Mouse (Mus musculus): ENCODE results near the gene Atp2b2. TPM values are rescaled to one million over a fixed set of nuclear protein-coding genes. Genes with fewer than 3 reads are reported as not detected.
A peak's percentile ranks its signal among the peaks of the same experiment; 100 is the strongest.

Atp2b2 gene
- polyA plus RNA-seq, 1 experiment from 2014 or later = 0.12 TPM

DNA sequence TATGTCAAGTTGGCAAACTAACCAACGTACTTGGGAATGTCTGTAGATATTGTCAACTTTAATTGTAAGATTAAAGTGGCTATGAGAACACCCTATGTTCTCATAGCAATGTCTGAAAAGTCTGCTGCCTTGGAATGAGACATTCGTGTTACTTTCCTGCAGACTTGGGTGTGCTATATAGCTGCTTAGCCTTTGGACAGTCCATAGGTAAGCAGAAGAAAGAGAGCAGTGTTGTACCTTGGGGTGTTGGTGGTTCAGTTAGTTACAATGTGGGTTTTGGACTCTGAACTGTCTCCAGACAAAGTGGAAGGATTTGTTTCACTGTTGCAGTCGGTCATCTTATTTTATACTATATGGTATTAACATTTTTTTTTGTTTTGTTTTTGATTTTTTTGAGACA, 329.7 kb downstream of the Atp2b2 start:
- no peak overlapping the region for H3K27ac ChIP-seq
- no peak for DNase-seq (ENCODE audit: low spot score)
- H3K4me3 ChIP-seq (replicated peaks; ENCODE audit: low read depth, low read length) = no peak overlapping the region
- 93% methylated on average over 3 of the region's 3 CpGs for WGBS
- TF ChIP-seq CTCF (IDR thresholded peaks at IDR 0.05; ENCODE audit: low read depth) = no peak
- H3K9ac ChIP-seq (ENCODE audit: low read depth, low read length) = no peak overlapping the region
- no peak overlapping the region for H3K4me2 ChIP-seq (ENCODE audit: low read length)
- H3K27me3 ChIP-seq (ENCODE audit: insufficient read depth, low read length) = no peaks in the 10 kb centered on the region
- peaks cover 69% of the 10 kb centered on the region for H3K36me3 ChIP-seq (ENCODE audit: insufficient read depth, low read length)
- H3K4me1 ChIP-seq (replicated peaks; ENCODE audit: insufficient read depth, low read length) = no peaks in the 10 kb centered on the region
- ATAC-seq (replicated peaks; ENCODE audit: low FRiP score, low read depth) = no peak
- H3K9me3 ChIP-seq (replicated peaks; ENCODE audit: low read length) = no peaks in the 10 kb centered on the region

DNA sequence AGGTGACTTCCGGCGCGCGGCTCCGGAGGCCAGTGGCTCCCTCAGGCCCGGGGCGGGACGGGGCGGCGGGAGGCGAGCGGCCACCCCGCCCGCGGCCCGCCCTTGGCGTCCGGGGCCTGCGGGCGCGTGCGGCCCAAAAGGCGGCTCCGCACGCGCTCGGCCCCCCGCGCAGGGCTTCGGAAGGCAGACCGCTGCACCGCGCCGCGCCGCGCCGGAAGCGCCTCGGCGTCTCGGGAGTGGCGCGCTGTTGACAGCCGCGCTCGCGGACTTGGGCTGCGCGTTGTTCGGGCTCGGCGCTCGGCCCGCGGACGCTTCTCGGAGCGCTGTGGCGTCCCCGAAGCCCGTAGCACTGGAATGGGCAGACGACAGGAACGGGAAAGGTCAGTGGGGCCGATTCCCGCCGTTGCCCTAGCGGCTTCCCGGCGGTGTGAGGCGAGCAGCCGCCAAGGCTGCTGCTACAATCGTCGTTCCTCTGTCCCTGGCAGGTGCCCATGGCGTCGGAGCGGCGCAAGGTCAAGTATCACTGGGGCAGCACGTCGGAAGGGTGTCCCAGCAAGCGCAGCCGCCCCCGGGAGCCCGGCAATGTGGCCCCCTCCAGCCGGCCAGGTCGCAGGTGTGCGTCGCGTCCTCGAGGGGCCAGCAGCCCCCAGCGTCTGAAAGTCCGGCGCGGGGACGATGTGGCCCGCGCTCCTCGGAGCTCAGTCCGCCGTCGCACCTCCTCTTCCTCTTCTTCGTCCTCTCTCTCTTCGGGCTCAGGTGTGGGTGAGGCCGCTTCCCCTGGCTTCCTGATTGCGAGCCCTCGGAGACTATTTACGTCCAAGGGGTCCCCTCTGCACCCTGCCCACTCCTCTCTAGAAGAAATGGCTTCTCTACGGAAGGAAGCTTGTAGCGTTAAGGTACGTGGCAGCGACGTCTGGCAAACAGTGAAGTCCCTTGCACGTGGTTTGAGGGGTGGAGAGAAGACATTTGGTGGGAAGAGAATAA, 344.9 kb downstream of the Atp2b2 start:
- H3K27ac ChIP-seq = peak overlapping the region; percentile 93
- H3K9ac ChIP-seq (ENCODE audit: low read depth, low read length) = peak overlapping the region; percentile 86
- ATAC-seq (replicated peaks; ENCODE audit: low FRiP score, low read depth) (peak; percentile 55), DNase-seq (ENCODE audit: low spot score) (peak; percentile 36)
- peak overlapping the region; percentile 88 for H3K4me3 ChIP-seq (replicated peaks; ENCODE audit: low read depth, low read length)
- peak overlapping the region; percentile 98 for H3K4me2 ChIP-seq (ENCODE audit: low read length)
- no peak for TF ChIP-seq CTCF (IDR thresholded peaks at IDR 0.05; ENCODE audit: low read depth)
- H3K36me3 ChIP-seq (ENCODE audit: insufficient read depth, low read length) = peaks cover 10% of the 10 kb centered on the region; the same call in 1 of the 2 replicates
- H3K9me3 ChIP-seq (replicated peaks; ENCODE audit: low read length) = no peaks in the 10 kb centered on the region
- H3K4me1 ChIP-seq (replicated peaks; ENCODE audit: insufficient read depth, low read length) = peaks cover 16% of the 10 kb centered on the region
- no peaks in the 10 kb centered on the region for H3K27me3 ChIP-seq (ENCODE audit: insufficient read depth, low read length)
- under 1% methylated on average over 80 of the region's 113 CpGs for WGBS

DNA sequence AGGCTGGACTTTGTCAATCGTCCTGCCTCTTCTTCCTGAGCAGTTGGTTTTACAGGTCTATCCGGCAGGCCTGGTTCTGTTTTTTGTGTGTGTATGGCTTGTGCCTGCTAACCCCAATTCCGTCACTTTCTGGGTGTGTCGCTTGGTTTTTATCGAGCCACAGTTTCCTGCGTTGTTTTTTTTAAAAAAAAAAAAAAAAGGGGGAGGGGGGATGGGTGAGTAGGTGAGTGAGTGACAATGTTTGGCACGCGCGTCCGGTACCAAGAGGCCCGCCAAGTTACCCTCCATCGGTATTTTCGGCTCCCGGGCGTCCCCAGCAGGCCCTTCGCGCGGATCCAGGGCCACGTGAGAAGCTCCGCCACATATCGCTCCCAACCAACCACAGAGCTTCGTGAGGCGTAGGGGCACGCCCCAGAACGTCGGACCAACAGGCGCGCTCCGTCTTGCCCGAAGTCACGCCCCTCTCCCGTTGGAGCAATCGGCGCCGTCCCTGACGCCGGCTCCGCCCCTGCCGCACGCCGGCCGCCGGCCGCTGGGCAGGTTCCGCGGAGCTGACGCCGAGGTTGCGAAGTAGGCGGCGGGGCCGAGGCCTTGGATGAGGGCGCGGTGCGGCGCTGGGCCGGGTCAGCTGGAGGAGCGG, 345.7 kb downstream of the Atp2b2 start, which contains the start of gene Tatdn2:
Gene Tatdn2 (plus strand): TSS at position 469 of the 640 bp plus-strand sequence.
- peak within 1 kb of the TSS; percentile 98 for H3K4me2 ChIP-seq (ENCODE audit: low read length)
- DNase-seq (ENCODE audit: low spot score) = peak; percentile 99

DNA sequence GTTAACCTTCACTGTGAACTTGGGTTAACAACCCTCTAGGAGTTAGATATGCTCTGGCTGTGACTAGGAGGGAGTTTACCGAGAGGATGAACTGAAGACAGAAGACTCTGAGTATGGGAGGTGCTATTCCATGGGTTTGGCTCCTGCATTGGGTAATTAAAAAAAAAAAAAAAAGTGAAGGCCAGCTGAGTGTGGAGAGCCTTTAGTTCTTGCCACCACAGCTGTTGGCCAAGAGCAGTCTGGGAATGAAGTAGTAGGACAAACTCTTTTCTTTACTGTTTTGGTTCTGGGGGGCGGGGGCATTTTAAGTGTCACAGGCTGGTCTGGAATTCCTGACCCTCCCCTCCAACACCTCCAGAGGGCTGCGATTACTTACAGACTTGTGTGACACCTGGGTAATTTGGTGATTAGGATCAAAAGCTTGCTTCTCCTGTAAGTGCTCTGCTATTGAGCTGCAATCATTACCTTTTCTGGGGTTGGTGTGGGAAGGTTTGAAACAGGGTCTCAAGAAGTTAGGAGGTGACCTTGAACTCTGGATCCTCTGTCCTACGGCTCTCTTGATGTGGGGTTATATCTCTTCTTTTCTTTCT, 346.6 kb downstream of the Atp2b2 start:
- Histone ChIP-seq H3K27me3 (ENCODE audit: insufficient read depth, low read length) (no peaks in the 10 kb centered on the region), H3K36me3 (ENCODE audit: insufficient read depth, low read length) (0 out of 2 replicates have a peak, but pooled peaks cover 3% of the 10 kb centered on the region), H3K4me1 (replicated peaks; ENCODE audit: insufficient read depth, low read length) (peaks cover 18% of the 10 kb centered on the region), H3K9ac (ENCODE audit: low read depth, low read length) (no peak overlapping the region), H3K4me3 (replicated peaks; ENCODE audit: low read depth, low read length) (no peak overlapping the region), H3K27ac (peak overlapping the region; percentile 68), H3K4me2 (ENCODE audit: low read length) (peak overlapping the region; percentile 98), H3K9me3 (replicated peaks; ENCODE audit: low read length) (no peaks in the 10 kb centered on the region)
- TF ChIP-seq CTCF (IDR thresholded peaks at IDR 0.05; ENCODE audit: low read depth) = no peak
- ATAC-seq (replicated peaks; ENCODE audit: low FRiP score, low read depth) (no peak), DNase-seq (ENCODE audit: low spot score) (no peak)
- WGBS = 47% methylated on average over 4 of the region's 4 CpGs

More for the DNA sequence above, 345.7 kb downstream of the Atp2b2 start, which contains the start of gene Tatdn2:
- WGBS = under 1% methylated on average over 55 of the region's 58 CpGs
- H3K27ac ChIP-seq = peak within 1 kb of the TSS; percentile 93
- peak; percentile 29; the same call in 1 of the 2 replicates for TF ChIP-seq CTCF (IDR thresholded peaks at IDR 0.05; ENCODE audit: low read depth)
- 0 out of 2 replicates have a peak, but pooled peaks cover 3% of the 10 kb centered on the region for H3K36me3 ChIP-seq (ENCODE audit: insufficient read depth, low read length)
- H3K27me3 ChIP-seq (ENCODE audit: insufficient read depth, low read length) = no peaks in the 10 kb centered on the region
- ATAC-seq (replicated peaks; ENCODE audit: low FRiP score, low read depth) = peak; percentile 99
- H3K9me3 ChIP-seq (replicated peaks; ENCODE audit: low read length) = no peaks in the 10 kb centered on the region
- H3K4me3 ChIP-seq (replicated peaks; ENCODE audit: low read depth, low read length) = peak within 1 kb of the TSS; percentile 88
- H3K4me1 ChIP-seq (replicated peaks; ENCODE audit: insufficient read depth, low read length) = peaks cover 16% of the 10 kb centered on the region
- peak within 1 kb of the TSS; percentile 86 for H3K9ac ChIP-seq (ENCODE audit: low read depth, low read length)

DNA sequence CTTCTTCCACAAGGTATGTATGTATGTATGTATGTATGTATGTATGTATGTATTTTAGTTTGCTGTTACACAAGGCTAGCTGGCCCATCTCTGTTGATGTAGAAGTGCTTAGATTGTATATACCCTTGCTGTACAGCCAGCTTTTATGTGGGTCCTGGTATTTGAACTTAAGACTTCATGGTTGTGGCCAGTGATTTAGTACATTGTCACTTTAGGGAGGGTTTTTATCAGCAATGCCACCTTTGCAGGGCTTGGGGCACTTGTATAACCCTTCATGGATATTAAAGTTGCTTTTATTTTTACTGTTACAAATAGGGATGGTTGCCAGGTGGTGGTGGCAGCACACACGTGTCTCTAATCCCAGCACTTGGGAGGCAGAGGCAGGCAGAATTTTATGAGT, 347.2 kb downstream of the Atp2b2 start:
- Histone ChIP-seq H3K4me2 (ENCODE audit: low read length) (no peak overlapping the region), H3K4me1 (replicated peaks; ENCODE audit: insufficient read depth, low read length) (peaks cover 23% of the 10 kb centered on the region), H3K9me3 (replicated peaks; ENCODE audit: low read length) (no peaks in the 10 kb centered on the region), H3K27me3 (ENCODE audit: insufficient read depth, low read length) (no peaks in the 10 kb centered on the region), H3K27ac (no peak overlapping the region), H3K36me3 (ENCODE audit: insufficient read depth, low read length) (0 out of 2 replicates have a peak, but pooled peaks cover 3% of the 10 kb centered on the region), H3K4me3 (replicated peaks; ENCODE audit: low read depth, low read length) (no peak overlapping the region), H3K9ac (ENCODE audit: low read depth, low read length) (no peak overlapping the region)
- ATAC-seq (replicated peaks; ENCODE audit: low FRiP score, low read depth) (no peak), DNase-seq (ENCODE audit: low spot score) (no peak)
- 59% methylated on average over 1 of the region's 1 CpGs for WGBS
- TF ChIP-seq CTCF (IDR thresholded peaks at IDR 0.05; ENCODE audit: low read depth) = no peak

Small RNAs within 50 kb of the gene (microRNA-seq; reads per million reads assigned to microRNA genes)
- gene Mir7042 = 1.0 reads per million

Other genes with a start within 250 kb of the Atp2b2 start
- gene Slc6a11, start 88.6 kb upstream of the Atp2b2 start, polyA plus RNA-seq (2015; fragmentation: Nextera tagmentation; extraction: Ambion mirVana) = 0.04 and 0.13 TPM in 2 replicates
- gene Slc6a1, start 240.0 kb upstream of the Atp2b2 start, polyA plus RNA-seq (2015; fragmentation: Nextera tagmentation; extraction: Ambion mirVana) = 0.06 and 0.25 TPM in 2 replicates